Mouse (Mus musculus) G1E (cell line): Measurements from ENCODE around the gene Sdccag8. TPM values are rescaled to one million over a fixed set of nuclear protein-coding genes. Genes with fewer than 3 reads are reported as not detected.
A peak's percentile ranks its signal among the peaks of the same experiment; 100 is the strongest.

ENCODE experiments used
- ATAC-seq: 2 replicates; pipeline ENCODE4 v1.8.0; 2016; ENCODE audit warnings: mild to moderate bottlenecking; ENCODE audit not compliant: insufficient number of reproducible peaks, poor library complexity, low FRiP score, severe bottlenecking; ENCODE audit errors: extremely low read depth
- DNase-seq: peaks from one replicate; pipeline ENCODE4 v3.0.0; 2012; ENCODE audit warnings: low spot score
- H3K27me3 ChIP-seq: 2 replicates; pipeline ENCODE4 v1.6.1; 2012; ENCODE audit warnings: mild to moderate bottlenecking, low read length, inconsistent platforms; ENCODE audit not compliant: insufficient read depth
- H3K36me3 ChIP-seq: replicated peaks from 2 replicates; pipeline ENCODE3; 2012; ENCODE audit warnings: mild to moderate bottlenecking, inconsistent platforms
- H3K4me1 ChIP-seq: 2 replicates; pipeline ENCODE4 v1.6.1; 2012; ENCODE audit warnings: low read depth, low read length, inconsistent platforms, mixed read lengths; ENCODE audit not compliant: insufficient read depth
- H3K4me3 ChIP-seq: 2 replicates; pipeline ENCODE4 v1.5.1; 2012; ENCODE audit warnings: low read depth, mild to moderate bottlenecking, inconsistent platforms, low read length, moderate library complexity, mixed read lengths
- H3K9me3 ChIP-seq: replicated peaks from 2 replicates; pipeline ENCODE4 v1.6.1; 2012; ENCODE audit warnings: inconsistent platforms
- CTCF ChIP-seq: IDR thresholded peaks from 2 replicates; pipeline ENCODE4 v1.5.1; 2012; ENCODE audit warnings: low read depth, low read length, inconsistent platforms, mixed read lengths
- GATA1 ChIP-seq: IDR thresholded peaks from 2 replicates; pipeline ENCODE4 v1.6.1; 2012; ENCODE audit warnings: borderline replicate concordance, low read length, inconsistent platforms, mixed read lengths
- GATA2 ChIP-seq: IDR thresholded peaks from 2 replicates; pipeline ENCODE4 v1.6.1; 2012; ENCODE audit warnings: low read depth, low read length, inconsistent platforms, borderline replicate concordance
- POLR2AphosphoS5 ChIP-seq: IDR thresholded peaks from 2 replicates; pipeline ENCODE4 v1.6.1; 2012; ENCODE audit warnings: low read depth, low read length, inconsistent platforms; ENCODE audit not compliant: insufficient replicate concordance
- TAL1 ChIP-seq: conservative IDR thresholded peaks from 2 replicates; pipeline ENCODE4 v1.6.1; 2012; ENCODE audit warnings: low read depth, low read length, inconsistent platforms, mixed read lengths
- polyA plus RNA-seq: library from polyadenylated mRNA; stranded (reverse); fragments of >175 nt; gene quantifications from 2 replicates; pipeline ENCODE4 v1.2.3, GENCODE M21; 2012
- total RNA-seq, 2 experiments: library from RNA; stranded (forward) in 1 of 2; stranded (reverse) in 1 of 2; fragments of 200-1000 nt in 1 of 2; fragments of >200 nt in 1 of 2; fragmentation: Nextera tagmentation in 1 of 2; gene quantifications; 2 replicates each; pipeline ENCODE4 v1.2.3; 2014 to 2017

Sdccag8 gene
- total and polyA plus RNA-seq, 3 experiments = 2.2 to 19.9 (median 11.9) TPM

DNA sequence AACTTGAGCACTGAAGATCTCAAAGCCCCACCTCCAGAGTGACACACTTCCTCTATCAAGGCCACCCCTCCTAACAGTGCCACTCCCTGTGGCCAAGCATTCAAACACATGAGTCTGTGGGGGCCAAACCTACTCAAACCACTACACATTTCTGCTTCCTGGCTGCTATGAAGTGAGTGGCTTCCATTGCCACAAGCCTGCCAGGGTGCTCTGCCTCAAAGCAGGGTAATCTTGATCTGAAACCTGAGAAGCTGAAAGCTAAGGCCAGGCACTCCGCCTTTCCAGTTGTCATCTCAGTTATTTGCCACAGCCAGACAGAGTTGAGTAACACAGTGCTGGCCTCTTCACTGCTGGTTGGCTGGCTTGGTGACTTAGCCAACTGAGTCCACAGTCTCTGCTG lies 194.3 kb downstream of the Sdccag8 start:
- DNase-seq = no peak
- peaks cover 14% of the 10 kb centered on the region for H3K36me3 ChIP-seq
- ATAC-seq = peak; percentile 11; the same call in 1 of the 2 replicates
- TF ChIP-seq GATA1 = no peak
- TF ChIP-seq CTCF = no peak
- no peak for TF ChIP-seq POLR2AphosphoS5
- TF ChIP-seq GATA2 = no peak
- H3K27me3 ChIP-seq = peaks cover 5% of the 10 kb centered on the region; the same call in 1 of the 2 replicates
- H3K4me3 ChIP-seq = no peak overlapping the region
- H3K9me3 ChIP-seq = no peaks in the 10 kb centered on the region
- peaks cover 6% of the 10 kb centered on the region; the same call in 1 of the 2 replicates for H3K4me1 ChIP-seq

DNA sequence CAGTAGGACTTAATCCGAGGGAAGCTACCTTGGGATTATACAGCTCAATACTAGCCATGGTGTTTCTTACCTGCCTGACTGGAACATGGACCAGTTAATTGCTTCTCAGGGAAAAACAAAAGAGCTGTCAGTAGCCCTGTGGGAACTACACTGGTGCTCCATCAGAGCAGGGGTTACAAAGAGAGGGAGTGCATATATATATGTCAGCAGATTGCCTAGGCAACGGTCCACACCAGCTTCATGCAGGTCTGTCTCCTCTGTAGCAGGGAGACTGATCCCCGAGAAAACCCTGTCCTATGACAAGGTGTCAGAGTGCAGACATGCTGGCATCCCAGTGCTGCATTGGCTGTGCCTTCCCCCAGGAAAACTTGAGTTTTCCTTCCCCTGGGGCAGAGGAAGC lies 195.6 kb downstream of the Sdccag8 start:
- Histone ChIP-seq H3K4me3 (no peak overlapping the region), H3K27me3 (peaks cover 5% of the 10 kb centered on the region; the same call in 1 of the 2 replicates), H3K4me1 (peaks cover 6% of the 10 kb centered on the region; the same call in 1 of the 2 replicates), H3K9me3 (no peaks in the 10 kb centered on the region), H3K36me3 (peaks cover 11% of the 10 kb centered on the region)
- TF ChIP-seq GATA1 = no peak
- no peak for TF ChIP-seq CTCF
- TF ChIP-seq TAL1 = no peak
- TF ChIP-seq POLR2AphosphoS5 = no peak
- TF ChIP-seq GATA2 = no peak
- no peak for ATAC-seq
- DNase-seq = no peak

DNA sequence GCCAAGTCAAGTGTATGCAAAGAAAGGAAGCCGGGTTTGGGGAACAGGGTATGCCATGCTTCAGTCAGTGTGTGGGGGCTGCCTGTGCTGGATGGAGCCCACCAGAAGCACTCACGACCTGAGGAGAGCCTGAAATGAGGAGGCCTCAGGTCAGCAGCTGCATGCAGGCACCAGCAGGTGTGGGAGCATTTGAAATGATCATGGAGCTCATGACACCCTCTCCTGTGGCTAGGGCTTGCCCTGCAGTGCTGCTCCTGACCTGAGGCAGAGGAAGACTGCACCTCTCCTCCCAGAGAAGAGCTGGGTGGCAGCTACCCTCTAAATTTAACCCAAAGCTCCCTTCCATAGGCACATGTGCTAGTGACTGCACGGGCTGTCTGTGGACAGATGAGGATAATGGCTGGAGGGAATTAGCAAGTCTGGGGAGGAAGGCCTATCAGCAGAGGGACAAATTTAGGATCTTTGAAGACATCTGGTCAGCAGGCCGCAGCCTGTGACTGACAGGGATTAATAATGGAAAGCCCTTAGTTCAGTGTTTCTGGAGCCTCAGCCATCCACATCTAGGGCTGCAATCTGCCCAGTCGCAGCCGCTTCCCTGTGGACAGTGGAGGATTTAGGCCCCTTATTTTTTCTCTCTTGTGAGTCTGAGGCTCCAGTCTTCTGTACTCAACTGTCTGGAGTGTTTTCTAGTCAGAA lies 196.3 kb downstream of the Sdccag8 start:
- Histone ChIP-seq H3K36me3 (peaks cover 7% of the 10 kb centered on the region), H3K27me3 (peaks cover 5% of the 10 kb centered on the region; the same call in 1 of the 2 replicates), H3K4me3 (no peak overlapping the region), H3K4me1 (peaks cover 6% of the 10 kb centered on the region; the same call in 1 of the 2 replicates), H3K9me3 (no peaks in the 10 kb centered on the region)
- DNase-seq (no peak), ATAC-seq (no peak)
- TF ChIP-seq GATA1 = no peak
- no peak for TF ChIP-seq CTCF
- no peak for TF ChIP-seq POLR2AphosphoS5
- TF ChIP-seq TAL1 = no peak
- TF ChIP-seq GATA2 = no peak

DNA sequence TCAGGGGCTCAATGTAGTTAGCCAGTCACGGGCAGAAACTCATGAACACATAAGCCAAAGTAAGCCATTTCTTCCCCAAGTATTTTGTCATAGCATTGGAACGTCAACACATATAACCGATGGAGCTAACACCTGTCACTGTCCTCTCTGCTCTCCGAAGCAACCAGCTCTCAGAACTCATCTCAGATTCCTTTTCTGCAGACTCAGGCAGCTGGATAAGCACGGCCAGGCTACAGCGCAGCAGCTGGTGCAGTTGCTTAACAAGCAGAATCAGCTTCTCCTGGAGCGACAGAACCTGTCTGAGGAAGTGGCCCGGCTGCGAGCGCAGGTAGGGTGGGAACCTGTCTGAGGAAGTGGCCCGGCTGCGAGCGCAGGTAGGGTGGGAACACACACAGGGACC lies 197.2 kb downstream of the Sdccag8 start:
- Histone ChIP-seq H3K9me3 (no peaks in the 10 kb centered on the region), H3K4me3 (no peak overlapping the region), H3K4me1 (peaks cover 6% of the 10 kb centered on the region; the same call in 1 of the 2 replicates), H3K36me3 (peaks cover 7% of the 10 kb centered on the region), H3K27me3 (peaks cover 5% of the 10 kb centered on the region; the same call in 1 of the 2 replicates)
- TF ChIP-seq POLR2AphosphoS5 (no peak), CTCF (no peak), GATA2 (no peak), TAL1 (no peak), GATA1 (no peak)
- DNase-seq = no peak
- no peak for ATAC-seq

DNA sequence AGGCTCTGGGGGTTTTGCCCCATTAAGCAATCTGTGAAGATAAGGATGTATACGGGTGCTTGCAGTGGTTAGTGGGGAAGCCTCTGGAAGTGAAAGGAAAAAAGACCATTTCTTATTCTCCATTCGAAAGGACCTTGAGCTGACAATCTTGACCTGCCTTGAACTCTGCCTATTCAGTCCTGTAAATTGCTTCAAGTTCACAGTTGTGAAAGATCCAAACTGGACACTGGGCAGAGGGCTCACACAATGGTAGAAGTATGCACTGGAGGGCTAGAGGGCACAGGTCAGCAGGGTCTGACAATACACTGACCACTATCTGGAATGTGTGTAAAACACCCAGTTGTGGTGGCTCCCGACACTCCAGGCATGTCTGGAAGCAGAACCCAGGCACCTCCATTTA lies 198.3 kb downstream of the Sdccag8 start:
- peaks cover 5% of the 10 kb centered on the region; the same call in 1 of the 2 replicates for H3K27me3 ChIP-seq
- H3K4me3 ChIP-seq = no peak overlapping the region
- peaks cover 6% of the 10 kb centered on the region; the same call in 1 of the 2 replicates for H3K4me1 ChIP-seq
- no peak for TF ChIP-seq CTCF
- TF ChIP-seq GATA1 = no peak
- no peak for TF ChIP-seq POLR2AphosphoS5
- TF ChIP-seq GATA2 = no peak
- TF ChIP-seq TAL1 = no peak
- H3K9me3 ChIP-seq = no peaks in the 10 kb centered on the region
- no peak for DNase-seq
- peaks cover 7% of the 10 kb centered on the region for H3K36me3 ChIP-seq
- no peak for ATAC-seq

GRCm38 (mm10) chr1:177013313-177013712 lies 198.9 kb downstream of the Sdccag8 start:
- TF ChIP-seq GATA1 (no peak), CTCF (no peak), POLR2AphosphoS5 (no peak), TAL1 (no peak), GATA2 (no peak)
- DNase-seq (no peak), ATAC-seq (no peak)
- peaks cover 6% of the 10 kb centered on the region; the same call in 1 of the 2 replicates for H3K4me1 ChIP-seq
- H3K4me3 ChIP-seq = no peak overlapping the region
- peaks cover 5% of the 10 kb centered on the region; the same call in 1 of the 2 replicates for H3K27me3 ChIP-seq
- H3K36me3 ChIP-seq = peaks cover 11% of the 10 kb centered on the region
- H3K9me3 ChIP-seq = no peaks in the 10 kb centered on the region

DNA sequence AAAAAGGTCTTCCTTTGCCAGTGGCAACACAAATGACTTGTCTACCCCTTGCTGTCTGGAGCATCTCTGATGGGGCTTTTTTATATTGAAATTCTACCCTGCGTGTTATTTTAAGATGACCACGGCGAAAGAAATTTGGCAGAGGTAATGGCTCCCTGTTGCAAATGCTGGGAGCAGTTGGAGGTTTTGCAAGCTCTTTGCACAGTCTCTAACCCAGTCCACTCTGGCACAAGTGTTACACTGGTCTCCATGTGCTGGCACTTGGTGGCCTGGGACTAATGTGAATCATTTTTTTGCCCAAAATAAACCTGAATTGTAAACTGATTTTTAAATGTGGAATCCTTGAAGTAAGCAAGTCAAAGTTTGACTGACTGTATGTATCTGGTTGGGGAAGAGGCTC lies 199.3 kb downstream of the Sdccag8 start:
- H3K36me3 ChIP-seq = peaks cover 12% of the 10 kb centered on the region
- H3K4me1 ChIP-seq = 0 out of 2 replicates have a peak, but pooled peaks cover 1% of the 10 kb centered on the region
- TF ChIP-seq GATA1 (no peak), POLR2AphosphoS5 (no peak), CTCF (no peak), TAL1 (no peak), GATA2 (no peak)

More for the DNA sequence above, 199.3 kb downstream of the Sdccag8 start:
- Histone ChIP-seq H3K9me3 (no peaks in the 10 kb centered on the region), H3K27me3 (peaks cover 5% of the 10 kb centered on the region; the same call in 1 of the 2 replicates), H3K4me3 (no peak overlapping the region)
- DNase-seq (no peak), ATAC-seq (no peak)
